Mouse (Mus musculus) forebrain, embryonic 10.5 days (tissue): ENCODE measurements around the gene Zfp825. TPM values are rescaled to one million over a fixed set of nuclear protein-coding genes. Genes with fewer than 3 reads are reported as not detected.
"Not testable (repeated sequence)": the region's sequence is repeated elsewhere in the genome, so short reads cannot be mapped to it uniquely, and the experiment has no call there.

Experiments used
- DNase-seq: peaks from one replicate; pipeline ENCODE4 v3.0.0-alpha.2; 2017; ENCODE audit warnings: low spot score; ENCODE audit errors: extremely low spot score
- H3K27ac ChIP-seq: fragments of 300-500 bp; sonication (generic); 2 replicates; pipeline ENCODE4 v1.5.1; 2016; ENCODE audit warnings: mild to moderate bottlenecking
- H3K27me3 ChIP-seq: fragments of 300-500 bp; sonication (generic); 2 replicates; pipeline ENCODE4 v1.6.1; 2016; ENCODE audit warnings: mild to moderate bottlenecking; ENCODE audit not compliant: poor library complexity, severe bottlenecking
- H3K36me3 ChIP-seq: fragments of 300-500 bp; sonication (generic); replicated peaks from 2 replicates; pipeline ENCODE4 v1.6.1; 2016; ENCODE audit warnings: mild to moderate bottlenecking, moderate library complexity
- H3K4me1 ChIP-seq: fragments of 300-500 bp; sonication (generic); 2 replicates; pipeline ENCODE4 v1.6.1; 2016
- H3K4me3 ChIP-seq: fragments of 300-500 bp; sonication (generic); 2 replicates; pipeline ENCODE4 v1.5.1; 2016; ENCODE audit warnings: mild to moderate bottlenecking, moderate library complexity
- H3K9me3 ChIP-seq: fragments of 300-500 bp; sonication (generic); 2 replicates; pipeline ENCODE4 v1.6.1; 2016; ENCODE audit warnings: mild to moderate bottlenecking, moderate library complexity
- WGBS: fragments of 180-500 bp; shearing (Covaris S2); methylation state at CpG from one replicate; pipeline ENCODE4 v1.1.7; 2016; 5-methylcytosine and 5-hydroxymethylcytosine counted together
- polyA plus RNA-seq: library from polyadenylated mRNA; unstranded; fragments of >200 nt; fragmentation: Nextera tagmentation; extraction: Ambion mirVana; gene quantifications from 2 replicates; pipeline ENCODE4 v1.2.1, GENCODE M21; 2016

Zfp825 gene
- 21.3 and 23.4 TPM in 2 replicates for polyA plus RNA-seq

- DNase-seq, result peak; percentile 71
- no peaks in the 10 kb centered on the region for H3K9me3 ChIP-seq
- H3K4me1 ChIP-seq, result peaks cover 14% of the 10 kb centered on the region
- H3K27me3 ChIP-seq, result no peaks in the 10 kb centered on the region
- H3K36me3 ChIP-seq, result no peaks in the 10 kb centered on the region
- peak within 1 kb of the TSS; percentile 91 for H3K27ac ChIP-seq
- WGBS, result under 1% methylated on average over 23 of the region's 23 CpGs
- H3K4me3 ChIP-seq, result peak within 1 kb of the TSS; percentile 74
Measured at GRCm38 (mm10) chr13:74493911-74494679, at the start of gene Zfp825. Gene Zfp825, minus strand, starts transcription at chr13:74493992.

- H3K27ac ChIP-seq, H3K9me3 ChIP-seq, H3K27me3 ChIP-seq, H3K4me1 ChIP-seq, DNase-seq, H3K4me3 ChIP-seq, H3K36me3 ChIP-seq: not testable (repeated sequence)
- WGBS, result 96% methylated on average over 3 of the region's 3 CpGs
Measured at GRCm38 (mm10) chr13:74535418-74535817, 41.6 kb upstream of the Zfp825 start.

GRCm38 (mm10) chr13:74534864-74535263 lies 41.1 kb upstream of the Zfp825 start:
- H3K27ac ChIP-seq, H3K36me3 ChIP-seq, H3K4me1 ChIP-seq, H3K9me3 ChIP-seq, H3K4me3 ChIP-seq, H3K27me3 ChIP-seq: not testable (repeated sequence)
- peak; percentile 56 for DNase-seq
- WGBS, result 20% methylated on average over 3 of the region's 3 CpGs

GRCm38 (mm10) chr13:74534096-74534495 lies 40.3 kb upstream of the Zfp825 start:
- Histone ChIP-seq H3K36me3 (no peaks in the 10 kb centered on the region), H3K27me3 (no peaks in the 10 kb centered on the region), H3K27ac (no peak overlapping the region), H3K9me3 (peaks cover 3% of the 10 kb centered on the region; the same call in 1 of the 2 replicates), H3K4me3 (no peak overlapping the region), H3K4me1 (no peaks in the 10 kb centered on the region)
- WGBS, result 92% methylated on average over 15 of the region's 15 CpGs
- no peak for DNase-seq

- H3K9me3 ChIP-seq, H3K4me1 ChIP-seq, H3K36me3 ChIP-seq, H3K27ac ChIP-seq, H3K27me3 ChIP-seq, H3K4me3 ChIP-seq, DNase-seq: not testable (repeated sequence)
- 76% methylated on average over 1 of the region's 1 CpGs for WGBS
Measured at GRCm38 (mm10) chr13:74531251-74531650, 37.5 kb upstream of the Zfp825 start.

GRCm38 (mm10) chr13:74529372-74529715 lies 35.6 kb upstream of the Zfp825 start:
- H3K9me3 ChIP-seq, H3K4me1 ChIP-seq, H3K36me3 ChIP-seq, H3K27me3 ChIP-seq, DNase-seq, H3K27ac ChIP-seq, H3K4me3 ChIP-seq: not testable (repeated sequence)
- WGBS, result 13% methylated on average over 1 of the region's 1 CpGs

- not testable (repeated sequence) for H3K27ac ChIP-seq, H3K4me3 ChIP-seq, H3K27me3 ChIP-seq, H3K9me3 ChIP-seq, DNase-seq, H3K4me1 ChIP-seq, H3K36me3 ChIP-seq
Measured at GRCm38 (mm10) chr13:74528519-74529371, 35.0 kb upstream of the Zfp825 start.

- WGBS, result 4% methylated on average over 15 of the region's 15 CpGs
- Histone ChIP-seq H3K27ac (peak overlapping the region; percentile 89), H3K27me3 (no peaks in the 10 kb centered on the region), H3K9me3 (no peaks in the 10 kb centered on the region), H3K36me3 (no peaks in the 10 kb centered on the region), H3K4me1 (peaks cover 12% of the 10 kb centered on the region; the same call in 1 of the 2 replicates), H3K4me3 (peak overlapping the region; percentile 60)
- DNase-seq, result peak; percentile 67
Measured at GRCm38 (mm10) chr13:74522481-74523237, 28.9 kb upstream of the Zfp825 start.

- H3K4me3 ChIP-seq, result peak overlapping the region; percentile 60
- DNase-seq, H3K27me3 ChIP-seq, H3K36me3 ChIP-seq, H3K9me3 ChIP-seq: not testable (repeated sequence)
- H3K27ac ChIP-seq, result peak overlapping the region; percentile 89
- WGBS, result 1% methylated on average over 3 of the region's 3 CpGs
- peaks cover 12% of the 10 kb centered on the region; the same call in 1 of the 2 replicates for H3K4me1 ChIP-seq
Measured at GRCm38 (mm10) chr13:74522141-74522480, 28.3 kb upstream of the Zfp825 start.

GRCm38 (mm10) chr13:74507981-74508380 lies 14.2 kb upstream of the Zfp825 start:
- DNase-seq, H3K27ac ChIP-seq, H3K4me1 ChIP-seq, H3K27me3 ChIP-seq, H3K36me3 ChIP-seq, H3K9me3 ChIP-seq, H3K4me3 ChIP-seq: not testable (repeated sequence)
- 80% methylated on average over 6 of the region's 6 CpGs for WGBS

- H3K4me3 ChIP-seq, H3K9me3 ChIP-seq, H3K36me3 ChIP-seq, H3K27me3 ChIP-seq, DNase-seq, H3K27ac ChIP-seq, H3K4me1 ChIP-seq: not testable (repeated sequence)
- WGBS, result 84% methylated on average over 1 of the region's 1 CpGs
Measured at GRCm38 (mm10) chr13:74502851-74503250, 9.1 kb upstream of the Zfp825 start.

- WGBS, result 43% methylated on average over 1 of the region's 1 CpGs
- H3K27me3 ChIP-seq, H3K9me3 ChIP-seq, H3K27ac ChIP-seq, DNase-seq, H3K4me1 ChIP-seq, H3K4me3 ChIP-seq, H3K36me3 ChIP-seq: not testable (repeated sequence)
Measured at GRCm38 (mm10) chr13:74499696-74500095, 5.9 kb upstream of the Zfp825 start.

- not testable (repeated sequence) for H3K9me3 ChIP-seq, H3K4me3 ChIP-seq, DNase-seq, H3K27ac ChIP-seq, H3K27me3 ChIP-seq, H3K4me1 ChIP-seq
- 96% methylated on average over 3 of the region's 3 CpGs for WGBS
- H3K36me3 ChIP-seq, result peaks cover 30% of the 10 kb centered on the region
Measured at GRCm38 (mm10) chr13:74484326-74484725, 9.5 kb downstream of the Zfp825 start.
